Mouse (Mus musculus): ENCODE results near the gene Hspa1l. TPM values are rescaled to one million over a fixed set of nuclear protein-coding genes. Genes with fewer than 3 reads are reported as not detected.

Gene Hspa1l
- polyA plus RNA-seq, 1 experiment from 2014 or later: 2.0 TPM

GRCm38 (mm10) chr17:35027277-35028068 is 55.0 kb downstream of the Hspa1l start, which contains the start of gene Sapcd1:
Sapcd1 (minus strand) TSS chr17:35028016.
- H3K4me1 ChIP-seq (ENCODE audit: control insufficient read depth, insufficient read depth, low read length): peaks cover 3% of the 10 kb centered on the region
- 0 out of 2 replicates have a peak, but pooled peaks have one; percentile 45 for ATAC-seq (replicated peaks; ENCODE audit: insufficient number of reproducible peaks, low FRiP score, low TSS enrichment, low read depth)
- peak within 1 kb of the TSS; percentile 38; the same call in 1 of the 2 replicates for H3K27ac ChIP-seq (replicated peaks; ENCODE audit: low read depth, low read length)
- H3K9ac ChIP-seq (replicated peaks; ENCODE audit: low read length): peak within 1 kb of the TSS; percentile 51
- H3K9me3 ChIP-seq (replicated peaks; ENCODE audit: control insufficient read depth, low read length): no peaks in the 10 kb centered on the region
- peak within 1 kb of the TSS; percentile 25; the same call in 1 of the 2 replicates for H3K4me2 ChIP-seq (ENCODE audit: low read depth, low read length)
- H3K27me3 ChIP-seq (ENCODE audit: control insufficient read depth, insufficient read depth, low read length): no peaks in the 10 kb centered on the region
- no peaks in the 10 kb centered on the region for H3K36me3 ChIP-seq (replicated peaks; ENCODE audit: control insufficient read depth, insufficient read depth, low read depth, low read length)
- 37% methylated on average over 13 of the region's 13 CpGs for WGBS
- DNase-seq (ENCODE audit: low spot score): peak; percentile 38
- peak within 1 kb of the TSS; percentile 12; the same call in 1 of the 2 replicates for H3K4me3 ChIP-seq (ENCODE audit: low read depth, low read length)

GRCm38 (mm10) chr17:35028315-35028714 is 55.8 kb downstream of the Hspa1l start:
- H3K4me2 ChIP-seq (ENCODE audit: low read depth, low read length): no peak overlapping the region
- no peak overlapping the region for H3K9ac ChIP-seq (replicated peaks; ENCODE audit: low read length)
- DNase-seq (ENCODE audit: low spot score): no peak
- WGBS: 73% methylated on average over 2 of the region's 2 CpGs
- no peaks in the 10 kb centered on the region for H3K27me3 ChIP-seq (ENCODE audit: control insufficient read depth, insufficient read depth, low read length)
- ATAC-seq (replicated peaks; ENCODE audit: insufficient number of reproducible peaks, low FRiP score, low TSS enrichment, low read depth): no peak
- no peaks in the 10 kb centered on the region for H3K9me3 ChIP-seq (replicated peaks; ENCODE audit: control insufficient read depth, low read length)
- no peak overlapping the region for H3K4me3 ChIP-seq (ENCODE audit: low read depth, low read length)
- H3K36me3 ChIP-seq (replicated peaks; ENCODE audit: control insufficient read depth, insufficient read depth, low read depth, low read length): no peaks in the 10 kb centered on the region
- no peak overlapping the region for H3K27ac ChIP-seq (replicated peaks; ENCODE audit: low read depth, low read length)
- peaks cover 3% of the 10 kb centered on the region for H3K4me1 ChIP-seq (ENCODE audit: control insufficient read depth, insufficient read depth, low read length)

Other genes with a start within 250 kb of the Hspa1l start
- gene C4b, start 228.8 kb upstream of the Hspa1l start, polyA plus RNA-seq (2014; fragmentation: Nextera tagmentation; extraction: Ambion mirVana): not detected in 2 replicates
- not detected in 2 replicates for gene Cyp21a1, start 168.1 kb upstream of the Hspa1l start, polyA plus RNA-seq (2014; fragmentation: Nextera tagmentation; extraction: Ambion mirVana)
- 14.4 and 18.4 TPM in 2 replicates for gene Stk19, start 135.8 kb upstream of the Hspa1l start, polyA plus RNA-seq (2014; fragmentation: Nextera tagmentation; extraction: Ambion mirVana)
- 65.3 and 68.1 TPM in 2 replicates for gene Dxo, start 135.7 kb upstream of the Hspa1l start, polyA plus RNA-seq (2014; fragmentation: Nextera tagmentation; extraction: Ambion mirVana)
- 27.1 and 31.9 TPM in 2 replicates for gene Skiv2l, start 122.5 kb upstream of the Hspa1l start, polyA plus RNA-seq (2014; fragmentation: Nextera tagmentation; extraction: Ambion mirVana)
- gene Nelfe, start 122.3 kb upstream of the Hspa1l start, polyA plus RNA-seq (2014; fragmentation: Nextera tagmentation; extraction: Ambion mirVana): 128 and 130 TPM in 2 replicates
- 1.2 and 2.0 TPM in 2 replicates for gene Cfb, start 110.2 kb upstream of the Hspa1l start, polyA plus RNA-seq (2014; fragmentation: Nextera tagmentation; extraction: Ambion mirVana)
- 1.6 and 2.0 TPM in 2 replicates for gene Zbtb12, start 93.2 kb upstream of the Hspa1l start, polyA plus RNA-seq (2014; fragmentation: Nextera tagmentation; extraction: Ambion mirVana)
- not detected in 2 replicates for gene Gm20547, start 90.7 kb upstream of the Hspa1l start, polyA plus RNA-seq (2014; fragmentation: Nextera tagmentation; extraction: Ambion mirVana)
- gene C2, start 74.4 kb upstream of the Hspa1l start, polyA plus RNA-seq (2014; fragmentation: Nextera tagmentation; extraction: Ambion mirVana): 0.81 and 1.6 TPM in 2 replicates
- 59.3 and 60.6 TPM in 2 replicates for gene Ehmt2, start 74.2 kb upstream of the Hspa1l start, polyA plus RNA-seq (2014; fragmentation: Nextera tagmentation; extraction: Ambion mirVana)
- gene Slc44a4, start 58.2 kb upstream of the Hspa1l start, polyA plus RNA-seq (2014; fragmentation: Nextera tagmentation; extraction: Ambion mirVana): 0.08 and 0.11 TPM in 2 replicates
- 10.9 and 13.1 TPM in 2 replicates for gene Neu1, start 41.5 kb upstream of the Hspa1l start, polyA plus RNA-seq (2014; fragmentation: Nextera tagmentation; extraction: Ambion mirVana)
- 0.21 and 0.49 TPM in 2 replicates for gene Hspa1b, start 13.5 kb upstream of the Hspa1l start, polyA plus RNA-seq (2014; fragmentation: Nextera tagmentation; extraction: Ambion mirVana)
- not detected in 2 replicates for gene Gm20481, start 2.8 kb upstream of the Hspa1l start, polyA plus RNA-seq (2014; fragmentation: Nextera tagmentation; extraction: Ambion mirVana)
- 1.7 and 1.8 TPM in 2 replicates for gene Hspa1a, start 547 bp upstream of the Hspa1l start, polyA plus RNA-seq (2014; fragmentation: Nextera tagmentation; extraction: Ambion mirVana)
- 219 and 241 TPM in 2 replicates for gene Lsm2, start 9.2 kb downstream of the Hspa1l start, polyA plus RNA-seq (2014; fragmentation: Nextera tagmentation; extraction: Ambion mirVana)
- gene Vars, start 28.3 kb downstream of the Hspa1l start, polyA plus RNA-seq (2014; fragmentation: Nextera tagmentation; extraction: Ambion mirVana): 73.9 and 85.2 TPM in 2 replicates
- gene Vwa7, start 43.9 kb downstream of the Hspa1l start, polyA plus RNA-seq (2014; fragmentation: Nextera tagmentation; extraction: Ambion mirVana): 0.10 and 0.17 TPM in 2 replicates
- gene Sapcd1, start 55.3 kb downstream of the Hspa1l start, polyA plus RNA-seq (2014; fragmentation: Nextera tagmentation; extraction: Ambion mirVana): 3.5 and 7.5 TPM in 2 replicates
- gene Msh5, start 74.0 kb downstream of the Hspa1l start, polyA plus RNA-seq (2014; fragmentation: Nextera tagmentation; extraction: Ambion mirVana): 3.0 and 3.2 TPM in 2 replicates
- gene Clic1, start 77.3 kb downstream of the Hspa1l start, polyA plus RNA-seq (2014; fragmentation: Nextera tagmentation; extraction: Ambion mirVana): 73.9 and 84.2 TPM in 2 replicates
- 543 and 586 TPM in 2 replicates for gene Ddah2, start 86.3 kb downstream of the Hspa1l start, polyA plus RNA-seq (2014; fragmentation: Nextera tagmentation; extraction: Ambion mirVana)
- gene Ly6g6c, start 92.7 kb downstream of the Hspa1l start, polyA plus RNA-seq (2014; fragmentation: Nextera tagmentation; extraction: Ambion mirVana): 0.33 TPM in 1 of 2 replicates, not detected in the other
- gene Mpig6b, start 93.5 kb downstream of the Hspa1l start, polyA plus RNA-seq (2014; fragmentation: Nextera tagmentation; extraction: Ambion mirVana): 0.74 and 1.2 TPM in 2 replicates
- gene Ly6g6e, start 104.2 kb downstream of the Hspa1l start, polyA plus RNA-seq (2014; fragmentation: Nextera tagmentation; extraction: Ambion mirVana): 0.66 and 1.1 TPM in 2 replicates
- gene Ly6g6d, start 105.4 kb downstream of the Hspa1l start, polyA plus RNA-seq (2014; fragmentation: Nextera tagmentation; extraction: Ambion mirVana): 0.92 TPM in 1 of 2 replicates, not detected in the other
- gene Ly6g6f, start 112.9 kb downstream of the Hspa1l start, polyA plus RNA-seq (2014; fragmentation: Nextera tagmentation; extraction: Ambion mirVana): 0.36 and 0.43 TPM in 2 replicates
- 38.5 and 39.8 TPM in 2 replicates for gene Abhd16a, start 116.6 kb downstream of the Hspa1l start, polyA plus RNA-seq (2014; fragmentation: Nextera tagmentation; extraction: Ambion mirVana)
- not detected in 2 replicates for gene Ly6g5c, start 135.6 kb downstream of the Hspa1l start, polyA plus RNA-seq (2014; fragmentation: Nextera tagmentation; extraction: Ambion mirVana)
- gene Ly6g5b, start 142.7 kb downstream of the Hspa1l start, polyA plus RNA-seq (2014; fragmentation: Nextera tagmentation; extraction: Ambion mirVana): 0.53 and 1.1 TPM in 2 replicates
- gene Gpank1, start 148.8 kb downstream of the Hspa1l start, polyA plus RNA-seq (2014; fragmentation: Nextera tagmentation; extraction: Ambion mirVana): 24.6 and 26.4 TPM in 2 replicates
- 273 and 294 TPM in 2 replicates for gene Csnk2b, start 149.3 kb downstream of the Hspa1l start, polyA plus RNA-seq (2014; fragmentation: Nextera tagmentation; extraction: Ambion mirVana)
- gene D17H6S53E, start 153.7 kb downstream of the Hspa1l start, polyA plus RNA-seq (2014; fragmentation: Nextera tagmentation; extraction: Ambion mirVana): 6.9 and 7.4 TPM in 2 replicates
- gene Apom, start 159.3 kb downstream of the Hspa1l start, polyA plus RNA-seq (2014; fragmentation: Nextera tagmentation; extraction: Ambion mirVana): 0.49 and 0.64 TPM in 2 replicates
- gene Bag6, start 162.5 kb downstream of the Hspa1l start, polyA plus RNA-seq (2014; fragmentation: Nextera tagmentation; extraction: Ambion mirVana): 87.8 and 101 TPM in 2 replicates
- gene Prrc2a, start 192.2 kb downstream of the Hspa1l start, polyA plus RNA-seq (2014; fragmentation: Nextera tagmentation; extraction: Ambion mirVana): 131 and 144 TPM in 2 replicates
- gene Aif1, start 203.4 kb downstream of the Hspa1l start, polyA plus RNA-seq (2014; fragmentation: Nextera tagmentation; extraction: Ambion mirVana): 6.1 and 7.9 TPM in 2 replicates
- 3.8 and 6.1 TPM in 2 replicates for gene Lst1, start 215.7 kb downstream of the Hspa1l start, polyA plus RNA-seq (2014; fragmentation: Nextera tagmentation; extraction: Ambion mirVana)
- gene Ltb, start 221.7 kb downstream of the Hspa1l start, polyA plus RNA-seq (2014; fragmentation: Nextera tagmentation; extraction: Ambion mirVana): 0.32 and 0.48 TPM in 2 replicates
- not detected in 2 replicates for gene Tnf, start 229.3 kb downstream of the Hspa1l start, polyA plus RNA-seq (2014; fragmentation: Nextera tagmentation; extraction: Ambion mirVana)
- gene Lta, start 232.6 kb downstream of the Hspa1l start, polyA plus RNA-seq (2014; fragmentation: Nextera tagmentation; extraction: Ambion mirVana): not detected in 2 replicates
- not detected in 2 replicates for gene Gm16181, start 248.1 kb downstream of the Hspa1l start, polyA plus RNA-seq (2014; fragmentation: Nextera tagmentation; extraction: Ambion mirVana)